10 mouse cellular contexts compared by ENCODE assay signal in the genomic region with DNA sequence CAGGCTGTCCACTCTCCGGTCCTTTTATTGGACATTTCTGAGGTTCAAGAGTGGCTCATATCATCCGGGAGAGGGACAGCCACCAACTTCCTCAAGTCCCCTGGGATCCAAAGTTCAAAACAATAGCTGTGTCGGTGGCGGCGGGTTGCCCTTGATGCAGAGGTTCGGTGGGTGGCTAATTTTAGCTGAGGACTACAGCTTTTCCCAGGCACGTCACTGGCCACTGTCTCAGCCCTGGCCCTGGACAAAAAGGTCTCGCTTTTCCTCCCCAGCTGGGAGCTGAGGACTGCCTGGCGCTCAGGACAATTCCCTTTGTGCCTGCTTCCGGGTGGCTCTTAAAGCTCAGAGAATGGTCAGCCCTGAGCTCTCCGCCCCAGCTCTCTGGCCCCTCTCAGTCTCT. TPM values are rescaled to one million over a fixed set of nuclear protein-coding genes. Genes with fewer than 3 reads are reported as not detected.
DNase-seq lines count a peak whose midpoint lies in the region; ATAC-seq and TF ChIP-seq lines count a peak whose summit lies in the region.
"Had no signal": no experiment of that assay in that cellular context is flagged by ENCODE, and none has a peak within 500 bp of the region (broad histone marks: within the 10 kb centered on the region; RNA-seq: fewer than 3 reads in every experiment).

No protein-coding gene starts in this region.

- peak; percentile 78 for ATAC-seq in lung, postnatal 0 days
- no peak for ATAC-seq in stomach, embryonic 16.5 days (ENCODE audit: insufficient read depth, low FRiP score)

- no peak overlapping the region for H3K4me3 ChIP-seq in lung, postnatal 0 days (ENCODE audit: low read depth, low read length)
- peak overlapping the region; percentile 27 for H3K4me3 ChIP-seq in heart, embryonic 10.5 days
- H3K4me3 ChIP-seq in stomach, embryonic 16.5 days (replicated peaks; ENCODE audit: low read length): no peak overlapping the region

- no peak overlapping the region for H3K9ac ChIP-seq in lung, postnatal 0 days (replicated peaks; ENCODE audit: low read depth)
- 0 out of 2 replicates have a peak overlapping the region, but pooled peaks have one; percentile 29 for H3K9ac ChIP-seq in stomach, embryonic 16.5 days (ENCODE audit: low read length)

- H3K4me2 ChIP-seq in lung, postnatal 0 days (replicated peaks; ENCODE audit: low read depth, low read length): no peak overlapping the region
- H3K4me2 ChIP-seq in stomach, embryonic 16.5 days (ENCODE audit: low read depth, low read length): no peak overlapping the region

- no peaks in the 10 kb centered on the region for H3K9me3 ChIP-seq in lung, postnatal 0 days (ENCODE audit: low read length)
- H3K9me3 ChIP-seq in heart, embryonic 10.5 days: no peaks in the 10 kb centered on the region
- no peaks in the 10 kb centered on the region for H3K9me3 ChIP-seq in stomach, embryonic 16.5 days (replicated peaks; ENCODE audit: control insufficient read depth, low read length)

- 29% methylated on average over 11 of the region's 11 CpGs for WGBS in lung, postnatal 0 days
- WGBS in heart, embryonic 10.5 days: 16% methylated on average over 11 of the region's 11 CpGs
- WGBS in stomach, embryonic 16.5 days: 35% methylated on average over 11 of the region's 11 CpGs

- peak; percentile 61 for DNase-seq in lung, postnatal 0 days (ENCODE audit: low spot score)
- DNase-seq in lung, adult 18-20 months: no peak
- no peak for DNase-seq in heart, embryonic 10.5 days (ENCODE audit: low spot score)
- DNase-seq in kidney, adult 8-10 months: peak; percentile 42 to 61
- DNase-seq in spleen, postnatal 36 days (ENCODE audit: low spot score in 2 of 2): no peak
- DNase-seq in urinary bladder, postnatal 25 days (ENCODE audit: low spot score): no peak
- no peak for DNase-seq in spleen, postnatal 14 days (ENCODE audit: low spot score in 2 of 2)
- DNase-seq: cerebellum, postnatal 10 days; gastrocnemius, postnatal 10 days had no signal

- no peak for TF ChIP-seq CTCF in lung, postnatal 0 days (IDR thresholded peaks at IDR 0.05)

- no peaks in the 10 kb centered on the region for H3K27me3 ChIP-seq in lung, postnatal 0 days (replicated peaks; ENCODE audit: insufficient read depth, low read length)
- no peaks in the 10 kb centered on the region for H3K27me3 ChIP-seq in heart, embryonic 10.5 days (ENCODE audit: insufficient read depth, poor library complexity, severe bottlenecking)
- H3K27me3 ChIP-seq in stomach, embryonic 16.5 days (ENCODE audit: control insufficient read depth, insufficient read depth, low read length): no peaks in the 10 kb centered on the region

- H3K36me3 ChIP-seq in lung, postnatal 0 days (ENCODE audit: insufficient read depth, low read length): no peaks in the 10 kb centered on the region
- peaks cover 12% of the 10 kb centered on the region for H3K36me3 ChIP-seq in heart, embryonic 10.5 days
- H3K36me3 ChIP-seq in stomach, embryonic 16.5 days (ENCODE audit: control insufficient read depth, insufficient read depth, low read length): no peaks in the 10 kb centered on the region

- peaks cover 5% of the 10 kb centered on the region; the same call in 1 of the 2 replicates for H3K4me1 ChIP-seq in lung, postnatal 0 days (ENCODE audit: insufficient read depth, low read depth, low read length)
- H3K4me1 ChIP-seq in heart, embryonic 10.5 days: peaks cover 80% of the 10 kb centered on the region
- peaks cover 8% of the 10 kb centered on the region for H3K4me1 ChIP-seq in stomach, embryonic 16.5 days (ENCODE audit: control insufficient read depth, insufficient read depth, low read length)

- TF ChIP-seq EP300 in lung, postnatal 0 days (IDR thresholded peaks at IDR 0.05): no peak

- peak overlapping the region; percentile 71 for H3K27ac ChIP-seq in lung, postnatal 0 days (ENCODE audit: low read length)
- peak overlapping the region; percentile 90 for H3K27ac ChIP-seq in heart, embryonic 10.5 days
- no peak overlapping the region; the same call in 1 of the 2 replicates for H3K27ac ChIP-seq in stomach, embryonic 16.5 days (ENCODE audit: low read length)

RNA-seq across cellular contexts. Expression of a gene that starts 38.5 kb away (rescaled TPM):
- 3.8 and 4.3 TPM in 2 replicates for polyA plus RNA-seq in lung, postnatal 0 days (2015; fragmentation: Nextera tagmentation; extraction: Ambion mirVana)
- polyA plus RNA-seq in heart, embryonic 10.5 days (2016; fragmentation: Nextera tagmentation; extraction: Ambion mirVana): 17.9 and 18.8 TPM in 2 replicates
- polyA plus RNA-seq in stomach, embryonic 16.5 days (2015; fragmentation: Nextera tagmentation; extraction: Ambion mirVana): 3.7 and 4.0 TPM in 2 replicates

RNA-seq across cellular contexts. Expression of a gene that starts 40.2 kb away (rescaled TPM):
- polyA plus RNA-seq in lung, postnatal 0 days (2015; fragmentation: Nextera tagmentation; extraction: Ambion mirVana): 9.3 and 9.8 TPM in 2 replicates
- polyA plus RNA-seq in heart, embryonic 10.5 days (2016; fragmentation: Nextera tagmentation; extraction: Ambion mirVana): 5.7 and 6.3 TPM in 2 replicates
- 6.9 and 9.6 TPM in 2 replicates for polyA plus RNA-seq in stomach, embryonic 16.5 days (2015; fragmentation: Nextera tagmentation; extraction: Ambion mirVana)

Comparison
In these comparisons a context has a peak if more than half of its experiments do, and no peak if none do; other contexts are left out.
1. DNase-seq: peak in lung, postnatal 0 days (single experiment) and kidney, adult 8-10 months (2 of 2); none in lung, adult 18-20 months (0 of 2), heart, embryonic 10.5 days (single experiment), spleen, postnatal 36 days (0 of 2), urinary bladder, postnatal 25 days (single experiment) and spleen, postnatal 14 days (0 of 2).